Mouse (Mus musculus) telencephalon, adult 2 months (tissue): Measurements from ENCODE around the gene Oscp1.
A peak's percentile ranks its signal among the peaks of the same experiment; 100 is the strongest.
"Not testable (repeated sequence)": the region's sequence is repeated elsewhere in the genome, so short reads cannot be mapped to it uniquely, and the experiment has no call there.

Source experiments
- DNase-seq: peaks from one replicate; pipeline ENCODE4 v3.0.0-alpha.2; 2011; ENCODE audit warnings: low read depth, low spot score

The Oscp1 gene

DNA sequence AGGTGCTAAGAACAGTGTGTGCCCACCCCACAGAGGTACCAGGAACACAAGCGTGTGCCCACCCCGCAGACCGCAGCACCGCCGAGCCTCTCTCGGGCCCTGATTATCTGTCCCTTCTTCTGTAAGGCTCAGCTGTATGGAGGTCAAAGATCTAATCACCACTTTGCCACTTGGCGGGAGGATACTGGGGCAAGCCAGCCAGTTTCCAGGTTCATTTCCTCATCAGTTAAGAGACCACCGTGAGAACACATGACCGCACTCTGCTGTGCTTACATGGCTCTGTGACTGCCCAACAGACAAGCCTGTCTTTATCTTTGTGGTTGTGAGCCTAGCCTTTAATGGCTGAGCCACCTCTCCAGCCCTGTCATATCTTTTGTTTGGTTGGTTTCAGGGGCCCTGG is 24.7 kb downstream of the Oscp1 start:
- no peak for DNase-seq

DNA sequence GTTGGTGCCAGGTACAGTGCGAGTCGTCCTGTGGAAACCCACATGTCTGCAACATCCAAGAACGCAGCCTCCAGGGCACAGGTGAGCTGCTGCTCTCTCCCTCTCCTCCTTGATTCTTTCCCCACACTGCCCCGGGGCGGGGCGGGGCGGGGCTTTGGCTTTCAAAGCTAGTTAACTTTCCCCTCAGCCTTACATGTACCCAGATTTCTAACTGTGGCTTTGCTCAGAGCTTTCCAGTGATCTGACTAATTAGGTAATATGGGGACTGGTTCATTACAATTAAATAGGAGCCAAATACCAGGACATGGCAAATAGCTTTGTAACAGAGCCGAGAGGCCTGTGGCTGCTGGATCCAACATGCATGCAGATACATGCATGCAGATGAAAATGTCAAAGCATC is 26.0 kb downstream of the Oscp1 start:
- DNase-seq: no peak

DNA sequence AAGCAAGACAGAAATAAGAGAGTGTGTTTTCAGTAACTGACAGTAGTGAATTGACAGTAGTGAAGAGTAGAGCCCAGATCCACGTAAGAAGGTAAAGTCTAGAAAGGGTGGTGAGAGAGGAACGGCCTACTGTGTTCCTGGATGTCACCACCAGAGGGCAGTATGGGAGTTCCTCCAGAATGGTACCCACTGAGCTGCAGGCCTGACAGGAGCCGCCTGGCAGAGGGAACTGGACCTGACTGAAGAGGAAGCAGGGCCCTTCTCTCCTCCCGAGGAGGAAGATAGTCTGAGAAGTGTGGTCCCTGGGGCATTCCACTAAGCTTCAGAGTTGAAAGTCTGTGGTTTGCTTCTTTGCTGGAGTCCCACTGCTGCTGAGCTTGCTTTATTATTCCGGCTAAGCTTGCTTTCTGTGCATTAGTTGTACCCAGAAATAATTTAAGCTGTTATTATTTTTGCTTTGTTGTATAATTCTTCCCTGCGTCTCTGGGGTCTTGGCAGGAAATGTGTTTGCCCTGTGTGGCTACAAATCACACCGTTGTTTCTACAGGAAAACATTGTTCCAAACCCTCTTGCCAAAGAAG is 27.7 kb downstream of the Oscp1 start:
- peak; percentile 62 for DNase-seq

DNA sequence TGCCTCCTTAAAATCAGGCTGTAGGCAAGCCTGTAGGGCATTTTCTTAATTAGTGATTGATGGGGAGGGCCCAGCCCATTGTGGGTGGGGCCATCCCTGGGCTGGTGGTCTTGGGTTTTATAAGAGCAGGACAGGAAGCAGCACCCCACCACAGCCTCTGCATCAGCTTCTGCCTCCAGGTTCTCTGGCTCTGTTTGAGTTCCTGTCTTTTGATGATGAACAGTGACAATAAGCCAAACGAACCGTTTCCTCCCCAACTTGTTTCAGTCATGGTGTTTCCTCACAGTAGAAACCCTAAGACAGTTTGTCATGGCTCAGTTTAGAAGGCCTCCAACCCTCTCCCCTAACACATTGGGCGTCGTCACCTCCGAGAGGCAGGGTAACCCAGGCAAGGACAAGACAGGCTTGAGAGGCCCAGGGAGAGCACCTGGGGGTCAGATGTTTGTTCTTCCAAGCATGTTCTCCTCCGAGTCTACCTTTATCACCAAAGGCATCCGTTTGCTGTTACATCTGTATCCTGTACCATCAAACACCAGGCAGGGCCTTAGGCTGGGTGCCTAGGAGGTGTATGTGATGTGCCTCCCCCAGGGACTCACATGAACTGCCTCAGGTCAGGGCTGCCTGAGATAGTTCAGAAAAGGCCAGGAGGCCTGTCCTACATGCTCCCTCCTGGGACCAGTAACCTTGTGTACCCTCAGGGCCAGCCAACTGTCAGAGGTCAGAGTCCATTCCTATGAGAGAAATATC is 31.9 kb downstream of the Oscp1 start:
- DNase-seq: no peak

DNA sequence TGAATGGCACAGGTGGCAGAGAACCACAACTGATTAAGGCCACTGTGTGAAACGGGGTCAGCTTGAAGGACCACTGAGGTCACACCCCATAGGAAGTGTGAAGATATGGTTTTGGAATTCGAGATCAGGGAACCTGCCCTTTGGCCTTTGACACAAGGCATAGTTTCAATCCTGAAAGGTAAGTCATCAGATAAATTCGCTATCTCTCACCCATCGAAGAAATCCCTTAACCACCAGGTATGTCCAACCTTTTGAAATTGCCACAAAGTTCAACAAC is 32.4 kb downstream of the Oscp1 start:
- no peak for DNase-seq

DNA sequence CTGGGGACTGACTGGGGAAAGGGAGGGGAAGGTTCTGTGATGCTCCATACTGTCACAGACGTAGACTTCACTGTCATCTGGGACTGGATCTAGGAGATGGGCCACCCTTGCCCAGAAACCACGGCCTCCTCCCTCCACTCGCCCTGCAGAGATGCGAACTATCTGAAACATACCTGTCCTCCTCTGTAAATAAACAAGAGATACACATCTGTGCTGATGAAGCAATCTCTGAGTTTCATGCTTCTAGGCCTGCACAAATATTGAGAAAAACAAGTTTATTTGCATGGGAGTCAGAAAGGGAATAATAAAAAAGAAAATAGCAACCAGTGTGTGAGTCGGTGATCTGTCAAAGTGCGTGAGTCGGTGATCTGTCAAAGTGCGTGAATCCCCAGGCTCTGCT is 33.5 kb downstream of the Oscp1 start:
- no peak for DNase-seq

DNA sequence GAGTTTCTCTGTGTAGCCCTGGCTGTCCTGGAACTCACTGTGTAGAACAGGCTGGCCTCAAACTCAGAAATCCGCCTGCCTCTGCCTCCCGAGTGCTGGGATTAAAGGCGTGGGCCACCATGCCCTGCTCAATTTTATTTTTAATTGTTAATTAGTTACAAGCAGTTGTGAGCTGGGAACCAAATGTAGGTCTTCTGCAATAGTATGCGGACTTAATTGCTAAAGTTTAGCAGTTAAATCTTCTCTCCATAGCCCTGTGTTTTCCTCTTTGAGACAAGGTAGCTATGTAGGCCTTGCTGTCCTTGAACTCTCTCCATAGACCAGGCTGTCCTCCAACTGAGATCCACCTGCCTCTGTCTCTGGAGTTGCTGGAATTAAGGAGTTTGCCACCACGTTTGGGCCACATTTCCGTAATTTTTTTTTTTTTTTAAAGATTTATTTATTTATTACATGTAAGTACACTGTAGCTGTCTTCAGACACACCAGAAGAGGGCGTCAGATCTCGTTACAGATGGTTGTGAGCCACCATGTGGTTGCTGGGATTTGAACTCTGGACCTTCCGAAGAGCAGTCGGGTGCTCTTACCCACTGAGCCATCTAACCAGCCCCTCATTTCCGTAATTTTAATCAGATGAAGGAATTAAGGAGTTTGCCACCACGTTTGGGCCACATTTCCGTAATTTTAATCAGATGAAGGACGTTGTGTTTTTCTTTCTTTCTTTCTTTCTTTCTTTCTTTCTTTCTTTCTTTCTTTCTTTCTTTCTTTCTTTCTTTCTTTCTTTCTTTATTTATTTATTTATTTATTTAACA is 37.5 kb downstream of the Oscp1 start:
- not testable (repeated sequence) for DNase-seq

DNA sequence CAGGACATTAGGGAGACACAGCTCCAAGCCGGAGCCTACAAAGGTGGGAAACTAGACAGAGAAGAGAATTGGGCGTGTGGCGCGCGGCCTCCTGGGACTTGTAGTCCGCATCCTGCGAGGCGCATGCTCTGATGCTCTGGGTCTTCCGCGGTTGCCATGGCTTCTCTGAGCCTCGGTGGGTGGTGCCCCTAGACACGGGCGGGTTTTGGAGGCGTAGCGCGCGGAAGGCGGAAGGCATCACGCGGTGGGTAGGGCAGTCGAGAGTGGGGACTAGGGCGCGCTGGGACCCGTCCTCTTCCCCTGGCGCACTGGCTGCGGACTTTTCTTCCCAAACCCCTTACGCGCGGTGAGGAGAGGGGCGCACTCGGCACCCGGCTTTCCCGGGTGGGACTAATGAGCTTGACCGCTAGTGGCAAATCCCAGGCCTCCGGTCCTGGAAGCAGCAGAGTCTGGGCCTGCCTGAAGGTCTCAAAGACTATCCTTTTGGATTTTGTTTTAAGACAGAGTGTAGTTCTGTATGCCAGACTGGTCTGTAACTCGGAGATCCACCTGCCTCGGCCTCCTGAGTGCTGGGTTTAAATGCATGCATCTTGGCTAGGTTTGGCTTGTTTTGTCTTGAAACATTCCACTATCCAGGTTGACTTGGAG is 38.2 kb downstream of the Oscp1 start, which contains the start of gene Lsm10:
Gene Lsm10, plus strand, starts transcription at position 160 of the 648 bp plus-strand sequence.
- DNase-seq: peak; percentile 95

DNA sequence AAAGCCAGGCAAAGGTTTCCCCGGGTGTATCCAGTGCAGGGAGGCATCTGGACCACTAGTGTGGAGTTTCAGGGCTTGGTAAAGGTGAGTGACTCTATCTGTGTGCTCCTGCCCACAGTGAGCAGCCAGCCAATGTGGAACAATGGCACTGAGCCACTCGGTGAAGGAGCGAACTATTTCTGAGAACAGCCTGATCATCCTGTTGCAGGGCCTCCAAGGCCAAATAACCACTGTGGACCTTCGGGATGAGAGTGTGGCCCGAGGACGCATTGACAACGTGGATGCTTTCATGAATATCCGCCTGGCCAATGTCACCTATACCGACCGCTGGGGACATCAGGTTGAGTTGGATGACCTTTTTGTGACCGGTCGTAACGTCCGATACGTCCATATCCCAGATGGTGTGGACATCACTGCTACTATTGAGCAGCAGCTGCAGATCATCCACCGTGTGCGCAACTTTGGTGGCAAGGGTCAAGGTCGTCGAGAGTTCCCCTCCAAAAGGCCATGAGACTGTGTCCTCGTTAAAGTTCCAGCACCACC is 39.4 kb downstream of the Oscp1 start:
- no peak for DNase-seq

DNA sequence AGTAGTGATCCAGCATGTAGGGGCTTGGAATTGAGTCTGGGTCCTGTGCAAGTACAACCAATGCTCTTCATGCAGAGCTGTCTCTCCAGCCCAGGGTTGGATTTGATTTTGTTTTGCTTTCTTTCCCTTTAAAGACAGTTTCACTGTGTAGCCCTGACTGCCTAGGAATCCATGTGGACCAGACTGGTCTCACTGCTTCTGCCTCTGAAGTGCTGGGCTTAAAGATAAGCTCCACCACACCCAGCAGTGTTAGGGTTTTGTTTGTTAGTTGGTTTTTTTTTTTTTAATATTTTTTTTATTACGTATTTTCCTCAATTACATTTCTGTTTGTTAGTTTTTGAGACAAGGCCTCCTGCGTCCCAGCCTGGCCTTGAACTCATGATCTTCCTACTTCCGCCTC is 41.0 kb downstream of the Oscp1 start:
- no peak for DNase-seq

DNA sequence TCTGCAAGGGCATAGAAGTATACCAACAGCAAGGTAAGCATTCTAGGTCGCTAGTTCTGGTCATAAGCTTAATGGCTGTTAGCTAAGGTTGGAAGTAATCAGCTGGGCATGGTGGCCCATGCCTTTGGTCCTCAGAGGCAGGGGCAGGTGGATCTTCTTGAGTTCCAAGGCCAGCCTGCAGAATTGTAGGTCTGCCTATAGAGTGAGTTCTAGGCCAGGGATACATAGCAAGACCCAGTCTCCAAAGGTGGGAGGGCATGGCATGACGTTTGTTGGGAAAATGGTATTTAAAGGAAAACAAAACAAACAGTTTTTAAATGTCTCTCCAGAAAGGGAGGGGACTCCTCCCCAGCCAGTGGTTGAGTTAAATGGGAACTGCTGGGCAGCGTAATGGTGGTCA is 42.4 kb downstream of the Oscp1 start:
- DNase-seq: no peak

DNA sequence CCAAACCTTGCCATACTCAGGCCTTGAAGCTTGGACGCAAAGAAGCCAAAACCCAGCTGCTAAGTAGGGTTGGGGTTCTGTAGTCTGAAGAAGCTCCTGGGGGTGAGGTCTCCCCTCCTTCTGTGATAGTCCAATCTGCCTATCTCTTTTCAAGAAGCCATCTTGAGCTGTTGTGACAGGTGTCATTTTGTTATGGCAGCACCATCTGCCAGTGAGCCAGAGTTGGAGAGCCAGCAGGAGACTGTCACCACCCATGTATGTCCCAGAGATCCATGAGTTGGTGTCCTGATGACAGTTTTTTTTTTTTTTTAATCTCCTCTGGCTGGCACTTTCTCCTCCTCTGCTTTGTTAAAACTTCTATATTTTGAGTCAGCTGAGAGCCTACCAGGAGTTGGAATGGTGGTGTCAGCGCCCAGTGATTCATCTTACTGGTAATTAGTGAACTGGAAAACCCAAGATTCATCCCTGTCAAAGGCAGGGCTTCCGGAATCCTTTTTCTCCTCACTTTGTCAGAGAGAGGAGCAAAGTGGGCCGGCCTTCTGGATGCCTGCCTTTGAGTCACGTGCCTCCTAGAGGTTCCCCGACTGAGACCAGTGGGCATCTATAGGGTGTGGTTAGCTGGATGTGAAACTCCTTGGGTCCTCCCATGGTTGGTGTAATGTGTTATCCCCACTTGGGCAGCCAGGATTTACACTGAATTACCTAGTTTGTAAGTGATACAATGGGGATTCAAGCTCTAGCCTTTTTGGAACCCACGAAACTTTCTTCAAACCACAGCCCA is 43.9 kb downstream of the Oscp1 start:
- DNase-seq: peak; percentile 71

DNA sequence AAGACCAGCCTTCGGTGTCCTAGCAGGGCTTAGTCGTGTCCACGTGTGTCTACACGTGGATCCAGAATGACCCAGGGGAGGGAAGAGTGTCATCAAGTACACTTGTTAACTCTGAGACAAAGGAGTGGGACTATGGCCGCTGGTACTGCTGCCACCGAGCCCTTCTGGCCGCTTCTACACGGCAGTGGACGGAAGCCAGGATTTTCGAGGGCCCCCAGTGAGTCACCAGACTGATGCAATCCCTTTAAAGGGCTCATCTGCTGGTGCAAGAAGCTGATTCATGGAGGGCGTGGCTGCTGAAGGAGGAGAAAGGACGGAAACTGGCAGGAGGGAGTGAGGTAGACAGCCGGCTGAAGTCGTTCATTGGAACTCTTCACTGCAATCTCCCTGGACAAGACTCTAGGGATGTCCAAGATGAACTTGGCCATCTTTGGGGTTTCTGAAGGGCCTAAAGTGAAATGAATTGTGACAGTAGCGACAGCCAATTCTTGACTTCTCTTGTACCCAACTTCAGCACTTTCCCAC is 44.8 kb downstream of the Oscp1 start:
- peak; percentile 89 for DNase-seq

DNA sequence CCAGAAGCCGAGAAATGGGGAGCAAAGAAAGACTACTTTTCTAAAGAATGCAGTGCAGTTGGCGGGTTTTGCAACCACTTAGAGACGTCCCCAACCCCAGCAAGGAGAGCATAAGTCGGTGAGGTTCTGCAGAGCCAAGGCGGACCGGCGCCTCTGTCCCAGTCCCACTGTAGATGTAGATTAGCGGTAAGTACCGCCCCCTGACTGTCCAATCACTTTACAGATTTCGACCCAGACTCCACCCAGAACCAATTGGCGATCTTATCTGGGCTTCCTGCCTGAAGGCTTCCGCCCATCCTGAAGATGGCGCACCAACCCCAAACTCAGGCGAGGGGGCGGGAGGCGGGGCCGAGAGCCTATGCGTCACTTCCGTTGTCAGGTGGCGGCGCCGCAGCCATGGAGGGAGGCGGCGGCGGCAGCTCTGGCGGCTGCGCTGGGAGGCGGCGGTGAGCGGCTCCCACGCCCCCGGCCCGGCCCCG is 45.3 kb downstream of the Oscp1 start, which contains the start of gene Stk40:
Gene Stk40, plus strand, starts transcription at position 368 of the 479 bp plus-strand sequence.
- DNase-seq: peak; percentile 98

DNA sequence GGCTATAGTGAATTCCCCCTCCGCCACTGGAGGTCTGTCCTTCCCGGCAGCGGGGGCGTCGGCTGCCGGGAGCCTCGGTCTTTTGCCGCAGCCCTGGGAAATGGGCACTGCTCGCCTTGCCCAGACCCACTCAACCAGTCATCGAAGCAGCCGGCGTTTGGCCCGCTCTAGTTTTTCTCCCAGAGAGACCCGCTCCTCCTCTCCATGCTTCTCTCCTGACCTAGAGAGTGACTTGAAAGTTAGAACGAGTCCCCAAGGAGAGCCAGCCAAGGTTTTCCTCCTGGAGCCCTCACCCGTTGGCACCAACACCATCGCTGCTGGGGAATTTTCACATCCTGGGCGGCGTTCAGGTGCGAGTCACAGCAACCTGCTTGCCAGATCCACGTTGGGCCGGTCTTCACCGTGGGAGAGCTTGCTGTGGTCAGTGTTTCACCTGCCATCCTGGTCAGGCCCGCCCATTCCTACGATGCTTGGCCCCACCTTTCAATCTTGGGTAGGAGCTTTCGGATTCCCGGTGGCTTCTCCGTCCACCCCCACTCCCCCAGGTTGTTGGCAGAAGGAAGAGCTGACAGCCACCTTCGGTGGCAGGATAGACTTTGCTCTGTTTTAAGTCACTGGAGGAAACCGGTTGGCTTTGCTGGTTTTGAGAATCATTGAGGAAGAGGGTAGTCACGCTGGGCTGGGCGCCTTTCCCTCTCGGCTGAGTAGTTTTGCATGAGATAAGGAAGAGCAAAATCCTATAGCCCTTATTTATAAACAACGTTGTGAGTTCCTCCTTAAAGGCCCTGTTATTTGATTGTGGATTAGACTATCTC is 46.1 kb downstream of the Oscp1 start:
- DNase-seq: no peak

DNA sequence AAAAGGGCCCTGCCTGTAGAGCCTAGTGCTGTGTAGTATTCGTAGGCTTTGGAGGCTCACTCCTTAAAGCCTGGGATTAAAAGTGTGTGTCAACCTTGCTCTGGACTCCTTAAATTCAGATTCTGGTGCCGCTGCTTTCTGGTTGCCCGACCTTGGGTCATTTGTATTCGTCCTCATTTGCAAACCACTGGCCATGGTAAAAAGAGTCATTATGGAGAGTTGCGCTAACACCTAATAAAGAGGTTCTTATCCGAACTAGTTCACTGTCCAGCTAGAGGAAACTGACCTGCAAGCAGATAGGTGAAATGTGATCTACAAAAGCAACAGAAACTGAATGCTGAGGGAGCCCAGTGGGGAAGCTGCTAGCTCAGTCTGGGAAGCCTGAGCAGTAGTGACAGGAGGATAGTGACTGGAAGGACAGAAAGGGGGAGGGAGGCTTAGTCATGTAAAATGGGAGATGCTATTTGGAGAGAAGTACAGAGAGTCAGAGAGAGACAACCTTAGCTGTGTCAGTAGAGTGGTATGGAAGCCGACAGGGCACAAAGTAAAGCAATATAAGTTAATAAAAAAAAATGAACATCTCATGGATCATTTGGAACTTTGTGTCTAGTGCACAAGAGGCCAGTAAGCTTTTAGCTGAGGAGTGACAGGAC is 46.9 kb downstream of the Oscp1 start:
- DNase-seq: no peak

DNA sequence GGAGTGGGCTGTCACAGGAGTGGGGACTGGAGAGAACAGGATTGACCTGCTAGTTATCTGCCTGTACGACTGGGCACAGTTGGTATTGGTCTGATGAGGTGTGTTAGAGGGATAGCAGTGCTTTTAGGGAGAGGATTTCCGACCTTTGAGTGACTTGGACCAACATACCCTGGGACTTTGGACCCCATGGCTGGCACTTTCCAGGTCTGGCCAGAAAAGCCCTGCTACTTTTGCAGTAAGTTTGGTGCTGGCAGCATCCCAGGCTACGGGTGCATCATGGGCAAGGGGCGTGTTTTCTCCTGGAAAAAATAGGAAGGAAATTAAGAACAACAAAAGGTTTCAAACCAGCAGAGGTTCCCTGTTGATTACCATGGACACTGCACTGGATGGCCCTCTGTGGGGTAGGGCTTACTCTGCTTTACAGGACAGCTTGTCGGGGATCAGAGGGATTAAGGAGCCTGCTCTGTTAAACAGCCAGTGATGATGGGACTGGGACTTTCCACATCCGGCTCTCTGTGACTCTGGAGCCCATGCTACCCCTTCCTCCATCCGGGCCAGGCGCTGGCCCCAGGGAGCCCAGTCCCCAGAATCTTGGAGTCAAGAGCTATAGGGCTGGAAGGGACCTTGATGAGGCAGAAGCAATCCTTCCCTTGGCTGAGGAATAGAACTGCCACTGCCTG is 49.8 kb downstream of the Oscp1 start:
- DNase-seq: no peak

DNA sequence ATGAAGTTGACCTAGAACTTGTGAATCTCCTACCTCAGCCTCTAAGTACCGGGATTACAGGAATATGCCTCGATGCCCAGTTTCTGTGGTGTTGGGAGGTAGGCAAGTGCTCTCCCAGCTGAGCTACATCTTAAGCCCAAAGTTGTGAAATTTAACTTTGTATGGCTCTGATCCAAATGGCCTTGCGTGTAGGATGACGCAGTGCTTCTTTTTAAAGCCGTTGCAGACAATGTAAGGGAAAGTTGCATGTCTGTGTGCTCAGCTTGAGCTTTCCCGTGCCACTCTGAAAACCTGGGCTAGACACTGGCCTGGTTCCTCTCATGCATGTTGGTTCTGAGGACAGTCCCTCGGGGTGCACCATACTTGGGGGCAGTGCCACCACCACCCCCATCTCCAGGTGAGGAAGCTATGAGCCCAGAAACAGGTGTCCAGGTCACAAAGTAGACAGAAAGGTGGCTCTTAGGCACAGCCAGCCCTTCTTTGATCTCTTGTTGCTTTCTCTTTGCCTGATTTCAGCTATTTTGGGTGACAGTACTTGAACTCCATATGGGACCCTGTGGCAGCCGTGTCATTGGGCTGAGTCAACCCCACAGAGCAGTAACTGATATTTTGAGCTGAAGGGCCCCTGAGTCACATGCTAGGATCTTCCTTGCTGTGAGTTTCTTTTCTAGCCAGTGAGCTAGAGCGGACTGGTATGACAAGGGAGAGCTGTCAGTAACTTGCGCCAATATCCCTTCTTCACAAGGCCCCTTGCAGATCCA is 51.4 kb downstream of the Oscp1 start:
- no peak for DNase-seq
